Mouse (Mus musculus) left cerebral cortex, adult 9 months (tissue): ENCODE measurements around the gene Zfp398.

ENCODE experiments used
- DNase-seq, 2 experiments: peaks; one replicate each; pipeline ENCODE4 v3.0.0; 2022; ENCODE audit warnings: low spot score in 2 of 2

The Zfp398 gene

DNA sequence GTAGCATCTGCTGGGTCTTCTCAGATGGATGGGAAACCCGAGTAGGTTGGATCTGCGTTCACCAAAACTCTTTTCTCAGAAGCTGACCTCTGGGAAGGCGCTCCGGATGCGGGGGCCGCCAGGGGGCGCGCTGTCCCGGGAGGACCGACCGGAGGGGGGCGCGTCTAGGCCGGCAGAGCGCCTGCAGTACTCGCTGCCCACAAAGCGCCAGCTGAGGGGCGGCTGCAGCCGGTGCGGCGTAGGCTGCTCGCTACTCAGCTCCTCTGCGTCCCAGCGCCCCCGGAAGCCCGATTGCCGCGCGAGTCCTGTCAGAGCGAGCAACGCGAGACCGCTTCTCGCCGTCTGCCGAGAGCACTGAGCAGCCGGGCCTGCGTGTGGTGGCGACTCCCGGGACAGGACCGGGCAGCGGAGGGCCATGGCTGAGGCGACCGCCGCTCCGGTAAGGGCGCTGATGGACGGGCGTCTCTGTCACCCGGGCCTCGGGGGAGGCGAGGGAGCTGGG, at the start of gene Zfp398:
Zfp398 (plus strand) TSS at position 180 of the 502 bp plus-strand sequence.
- DNase-seq = peak; percentile 82 to 95

DNA sequence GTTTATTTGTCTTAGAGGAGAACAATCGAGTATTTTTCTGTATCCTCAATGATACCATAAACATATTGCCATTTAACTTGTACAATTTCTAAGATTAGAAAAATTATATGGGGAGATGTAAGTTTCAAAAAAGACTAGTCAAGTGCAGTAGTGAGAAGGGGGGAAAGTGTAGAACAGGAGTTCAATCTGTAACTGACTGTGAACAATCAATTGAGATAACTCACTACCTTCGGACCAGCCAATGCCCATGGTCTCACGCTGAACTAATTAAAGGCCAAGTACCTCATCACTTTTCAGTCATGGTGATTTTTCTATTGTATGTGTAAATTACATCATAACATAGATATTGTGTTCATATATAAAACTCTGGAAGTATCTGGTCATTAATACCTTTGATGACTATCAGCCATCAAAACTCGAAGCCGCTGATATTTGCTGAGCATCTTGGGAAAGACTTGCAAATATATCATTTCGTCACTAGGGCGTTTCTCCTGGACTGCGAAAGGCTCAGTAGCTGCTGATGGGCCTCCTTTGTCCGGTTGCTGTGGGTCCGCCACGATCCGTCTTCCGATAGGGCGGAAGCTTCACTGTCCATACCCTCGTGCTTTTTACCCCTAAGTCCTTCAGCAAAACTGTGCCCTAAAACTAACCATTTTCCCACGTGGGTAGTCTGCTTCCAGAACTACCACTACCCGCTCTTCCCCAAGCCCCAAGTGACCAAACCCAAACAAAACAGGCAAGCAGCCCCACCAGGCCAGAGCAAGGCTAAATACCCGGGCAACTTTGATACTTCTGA, 47.3 kb upstream of the Zfp398 start:
- peak; percentile 81 to 89 for DNase-seq

DNA sequence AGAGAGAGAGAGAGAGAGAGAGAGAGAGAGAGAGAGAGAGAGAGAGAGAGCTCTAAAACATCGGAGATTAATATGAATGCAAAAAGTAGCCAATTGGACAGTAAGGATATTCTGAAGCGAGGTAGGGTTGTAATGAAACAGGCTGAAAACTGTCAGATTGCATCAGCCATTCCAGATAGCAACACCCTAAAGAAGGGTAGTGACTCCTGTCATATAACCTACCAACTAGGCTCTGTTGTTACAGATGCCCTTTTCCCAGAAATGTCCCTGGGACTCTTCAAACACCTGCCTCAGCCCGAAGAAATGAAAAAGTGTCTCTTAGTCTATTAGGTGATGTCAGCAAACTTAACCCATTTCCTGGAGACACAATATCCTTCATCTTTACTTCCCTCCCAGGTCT, 46.6 kb upstream of the Zfp398 start:
- no peak for DNase-seq

DNA sequence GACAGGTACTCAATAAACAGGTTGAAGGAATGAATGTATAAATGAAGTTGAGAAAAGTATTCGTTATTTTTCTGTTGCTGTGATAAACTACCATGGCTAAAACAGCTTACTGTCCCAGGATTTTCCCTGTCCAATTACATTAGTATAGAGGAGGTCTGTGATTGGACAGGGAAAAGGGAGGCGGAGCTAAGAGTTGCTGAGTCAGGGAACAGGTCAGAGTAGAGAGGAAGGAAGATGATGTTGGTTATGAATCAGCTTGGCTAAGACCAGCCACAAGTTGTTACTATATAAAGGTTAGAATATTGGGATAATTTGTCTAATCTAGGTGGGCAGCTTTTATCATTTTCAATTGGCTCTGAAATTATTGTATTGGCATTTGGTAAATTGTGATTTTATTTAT, 44.7 kb upstream of the Zfp398 start:
- no peak for DNase-seq

DNA sequence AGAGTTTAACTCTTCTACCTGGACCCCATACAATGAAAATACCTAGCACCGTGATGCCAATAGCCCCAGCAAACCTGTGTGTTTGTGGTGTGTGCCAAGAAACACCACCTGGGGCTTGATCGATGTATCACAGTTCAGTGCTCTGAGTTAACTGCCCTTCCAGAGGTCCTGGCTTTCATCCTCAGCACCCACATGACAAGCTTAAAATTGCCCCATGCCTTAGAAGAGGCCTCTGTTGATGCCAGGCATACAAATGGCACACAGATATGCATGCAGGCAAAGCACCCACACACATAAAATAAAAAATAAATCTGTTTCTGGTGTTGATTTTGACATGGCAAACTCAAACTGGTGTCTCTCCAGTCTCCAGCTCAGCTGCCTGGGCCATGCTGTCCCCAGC, 42.9 kb upstream of the Zfp398 start:
- DNase-seq = no peak

DNA sequence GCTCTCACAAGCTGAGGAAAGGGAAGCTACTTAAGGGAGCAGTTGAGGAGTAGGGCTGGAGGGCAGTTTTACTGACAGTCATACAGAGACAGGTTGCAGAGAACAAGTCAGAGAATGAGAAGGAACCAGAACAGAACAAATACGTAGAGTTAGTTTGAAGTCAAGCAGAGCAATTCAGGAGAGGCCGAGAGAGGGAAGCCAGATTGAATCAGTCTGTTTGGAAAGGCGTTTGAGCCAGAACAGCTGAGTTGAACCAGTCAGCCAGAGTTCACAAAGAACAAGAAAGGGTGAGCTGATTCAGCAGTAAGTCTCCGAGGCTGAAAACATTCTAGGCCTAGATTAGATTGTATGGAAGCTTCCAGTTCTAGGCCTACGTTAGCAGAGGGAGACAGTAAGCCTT, 42.2 kb upstream of the Zfp398 start:
- no peak for DNase-seq

DNA sequence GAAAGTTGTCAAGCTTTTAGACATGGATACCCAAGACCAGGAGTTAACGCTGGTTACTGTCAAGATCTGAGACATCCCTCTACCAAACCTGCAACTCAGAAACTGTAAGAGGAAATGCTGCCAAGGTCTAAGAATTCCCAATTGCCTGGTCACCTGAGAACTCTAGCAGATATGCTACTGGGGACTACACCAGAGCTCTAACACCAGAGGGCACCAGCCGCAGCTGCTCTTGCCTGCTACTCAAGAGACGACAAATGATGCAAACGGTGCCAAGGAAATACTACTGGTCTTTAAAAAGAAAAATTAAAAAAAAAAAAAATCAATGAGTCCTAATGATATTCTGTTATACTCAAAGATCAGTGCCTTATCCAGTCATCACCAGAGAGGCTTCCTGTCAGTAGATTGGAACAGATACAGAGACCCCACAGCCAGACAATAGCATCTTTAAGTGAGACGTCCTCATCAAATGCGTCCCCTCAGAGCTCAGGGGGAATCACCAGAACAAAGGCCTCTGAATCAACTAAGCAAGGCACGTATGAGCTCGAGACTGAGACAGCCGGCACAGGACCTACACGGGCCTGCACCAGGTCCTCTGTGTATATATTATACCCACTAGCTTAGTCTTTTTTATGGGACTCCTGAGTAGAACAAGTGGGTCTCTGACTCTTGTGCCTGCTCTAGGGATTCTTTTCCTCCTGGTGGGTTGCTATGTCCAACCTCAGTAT, 41.2 kb upstream of the Zfp398 start:
- DNase-seq = no peak

DNA sequence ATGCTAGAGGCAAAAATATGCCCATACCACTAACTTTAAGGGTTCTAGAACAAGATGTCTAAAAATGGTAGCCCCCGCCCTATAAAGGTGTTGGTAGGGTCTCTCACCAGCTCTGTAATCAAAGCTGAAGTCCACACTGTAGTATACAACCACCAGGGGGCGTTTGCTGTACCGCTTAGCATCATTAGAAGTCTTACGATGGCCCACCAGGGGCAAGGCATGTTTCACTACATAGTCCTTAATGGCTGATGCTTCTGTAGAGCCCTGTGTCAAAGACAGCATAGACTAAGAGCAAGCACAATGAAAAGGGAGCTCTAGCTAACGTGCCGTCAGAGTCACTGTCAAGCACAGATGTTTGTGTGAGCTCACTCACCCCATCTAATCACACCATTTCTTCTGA, 36.4 kb upstream of the Zfp398 start:
- no peak for DNase-seq

DNA sequence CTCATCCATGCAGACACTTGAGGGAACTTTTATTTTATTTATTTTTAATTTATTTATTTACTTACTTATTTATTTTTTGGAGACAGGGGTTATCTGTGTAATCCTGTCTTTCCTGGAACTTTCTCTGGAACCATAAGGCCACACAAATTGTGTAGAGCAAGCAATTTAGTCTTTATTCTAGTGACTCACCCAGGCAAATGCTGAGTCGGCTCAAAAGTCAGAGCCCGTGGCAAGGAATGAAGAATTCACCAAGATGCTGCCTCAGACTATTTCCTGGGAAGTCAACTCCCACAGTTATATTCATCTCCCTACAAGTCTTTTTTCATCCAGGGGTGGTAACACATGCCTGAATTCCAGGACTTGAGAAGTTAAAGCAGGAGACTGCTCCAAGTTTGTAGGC, 29.9 kb upstream of the Zfp398 start:
- no peak for DNase-seq

DNA sequence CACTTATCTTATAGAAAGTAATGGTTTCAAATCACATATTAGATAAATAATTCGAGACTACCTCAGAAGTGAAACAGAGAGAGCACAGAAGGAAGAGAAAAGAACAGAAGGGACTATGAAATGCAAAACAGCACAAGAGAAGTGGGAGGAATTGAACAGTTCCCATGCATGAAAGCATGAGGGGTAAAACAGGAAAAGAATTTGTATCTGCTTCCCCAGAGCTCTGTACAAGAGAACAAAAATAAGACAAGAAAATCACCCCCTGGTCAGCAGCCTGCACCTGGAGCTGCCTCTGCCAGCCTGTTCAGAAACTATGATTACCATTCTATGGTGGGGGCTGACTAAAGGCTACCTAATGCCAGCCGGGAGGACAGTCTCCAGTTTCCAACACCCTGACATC, 28.0 kb upstream of the Zfp398 start:
- DNase-seq = no peak

DNA sequence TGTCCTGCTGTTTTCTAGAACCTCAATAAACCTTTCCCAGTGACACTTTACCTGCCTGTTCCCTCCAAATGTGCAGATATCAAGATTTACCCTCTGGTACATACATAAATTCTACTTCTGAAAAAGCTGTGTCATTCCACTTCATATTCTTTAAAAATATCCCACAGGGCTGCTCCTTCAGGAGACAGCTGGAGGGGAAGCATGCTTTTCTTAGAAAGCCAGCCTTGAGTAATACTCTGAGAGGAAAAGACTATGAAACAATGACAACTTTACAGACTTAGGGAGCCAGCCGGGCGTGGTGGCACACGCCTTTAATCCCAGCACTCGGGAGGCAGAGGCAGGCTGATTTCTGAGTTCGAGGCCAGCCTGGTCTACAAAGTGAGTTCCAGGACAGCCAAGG, 26.9 kb upstream of the Zfp398 start:
- DNase-seq = peak in 1 of 2 experiments; percentile 31

DNA sequence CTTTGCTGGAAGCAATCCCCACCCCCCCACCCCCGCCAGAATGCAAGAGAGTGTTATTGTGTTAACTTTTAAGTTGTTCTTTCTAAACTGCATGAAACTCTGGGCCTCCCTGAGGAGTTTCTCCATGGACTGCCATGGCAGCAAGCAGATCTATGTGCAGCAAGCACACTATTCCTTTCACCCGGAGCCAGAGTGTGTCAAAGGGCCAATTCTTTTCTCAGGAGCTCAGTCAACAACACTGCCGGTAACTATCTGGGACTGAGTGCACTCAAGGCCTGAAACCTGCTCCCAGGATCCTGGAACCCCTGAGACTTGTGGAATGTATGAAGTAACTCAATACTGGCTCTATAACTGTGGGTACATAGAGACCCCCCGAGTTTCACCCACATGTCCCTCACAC, 26.4 kb upstream of the Zfp398 start:
- DNase-seq = no peak

DNA sequence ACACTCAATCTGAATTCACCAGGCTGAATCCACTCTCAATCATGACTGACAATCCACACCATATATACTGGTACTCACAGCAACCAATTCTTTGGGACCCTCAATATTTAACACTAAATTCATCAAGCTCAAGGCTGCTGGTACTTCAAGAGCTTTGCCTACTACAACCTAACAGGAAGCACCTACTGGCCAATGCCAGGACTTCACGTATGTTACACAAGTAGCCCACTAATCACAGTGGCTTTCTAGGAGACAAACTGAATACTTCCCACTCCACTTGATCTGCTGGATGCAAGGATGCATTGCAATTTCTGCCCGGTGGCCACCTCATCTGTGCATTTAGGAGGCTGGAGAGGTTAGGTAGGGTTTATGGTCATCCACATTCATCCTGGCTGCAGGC, 25.3 kb upstream of the Zfp398 start:
- DNase-seq = no peak

DNA sequence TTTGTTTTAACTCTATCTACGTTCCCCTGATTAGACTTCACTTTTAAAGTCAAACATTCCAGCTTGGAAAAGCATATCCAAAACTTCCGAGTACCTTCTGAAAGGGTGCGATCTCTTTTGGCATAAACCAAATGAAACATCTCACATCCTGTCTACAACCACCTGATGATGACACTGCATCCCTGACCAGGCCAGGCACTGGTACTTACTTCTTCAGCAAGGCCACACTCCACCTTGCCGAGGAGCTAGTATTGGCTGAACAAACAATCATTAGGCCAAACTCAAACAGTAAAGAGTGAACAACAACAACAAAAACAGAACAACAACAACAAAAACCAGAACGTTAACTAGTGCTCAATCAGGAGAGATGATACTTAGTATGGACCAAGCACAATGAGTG, 24.1 kb upstream of the Zfp398 start:
- DNase-seq = no peak

DNA sequence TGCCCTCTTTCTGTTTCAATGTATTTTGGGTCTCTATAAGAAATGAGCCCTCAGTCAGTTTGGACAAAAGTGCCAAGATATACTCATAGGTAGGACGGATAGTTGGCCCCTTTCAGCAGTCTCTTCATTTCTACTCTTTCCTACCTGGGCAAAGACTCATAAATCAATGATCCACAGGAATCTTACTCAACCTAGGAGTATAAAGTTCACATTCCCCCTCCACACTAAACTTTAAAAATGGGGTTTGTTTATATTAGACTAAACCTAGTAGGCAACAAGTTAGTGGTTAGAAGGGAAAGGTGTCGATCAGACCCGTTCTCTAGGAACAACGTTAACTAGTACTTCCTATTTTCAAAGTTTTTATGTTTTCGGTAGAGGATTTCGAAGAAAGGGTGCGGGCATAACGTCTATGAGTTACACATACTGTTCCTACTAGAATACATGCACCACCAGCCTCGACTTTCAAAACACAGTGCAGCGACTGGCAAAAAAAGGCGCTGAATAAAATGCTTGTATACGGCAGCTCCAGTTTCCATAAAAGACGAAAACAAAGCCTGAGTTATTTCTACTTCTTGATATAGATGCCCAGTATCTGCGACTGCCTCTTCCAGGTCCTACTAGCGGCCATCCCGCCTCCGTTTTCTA, 23.1 kb upstream of the Zfp398 start:
- no peak for DNase-seq

DNA sequence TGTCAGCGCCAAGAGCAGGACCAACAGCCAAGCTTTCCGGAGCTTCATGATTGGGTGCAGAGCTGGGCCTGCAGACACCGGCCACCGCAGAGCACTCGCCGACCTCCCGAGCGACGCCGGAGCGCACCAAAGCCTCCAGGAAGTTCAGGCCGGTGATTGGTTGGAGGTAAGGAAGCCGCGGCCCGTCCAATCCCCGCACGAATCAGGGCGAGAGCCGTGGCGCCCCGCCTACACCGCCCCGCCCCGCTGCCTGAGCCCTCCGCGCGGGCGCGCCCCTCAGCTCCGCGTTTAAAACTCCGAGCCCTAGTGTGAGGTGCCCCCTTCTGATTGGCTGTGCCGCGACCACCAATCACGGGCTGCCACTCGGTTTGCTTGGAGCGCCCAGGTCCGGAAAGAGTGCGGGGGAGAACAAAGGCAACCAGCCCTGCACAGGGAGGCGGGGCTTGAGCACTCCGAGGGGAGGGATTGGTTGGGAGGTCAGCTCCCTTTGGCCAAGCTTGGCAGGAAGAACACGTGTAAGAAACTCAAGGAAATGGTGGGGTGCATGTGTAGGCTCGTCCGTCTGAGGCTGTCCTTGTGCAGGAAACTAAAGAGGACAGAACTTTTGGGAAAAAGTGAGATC, 22.1 kb upstream of the Zfp398 start, which contains the start of gene Pdia4:
Pdia4 (minus strand) TSS at position 174 of the 622 bp plus-strand sequence.
- DNase-seq = peak; percentile 96 to 98

DNA sequence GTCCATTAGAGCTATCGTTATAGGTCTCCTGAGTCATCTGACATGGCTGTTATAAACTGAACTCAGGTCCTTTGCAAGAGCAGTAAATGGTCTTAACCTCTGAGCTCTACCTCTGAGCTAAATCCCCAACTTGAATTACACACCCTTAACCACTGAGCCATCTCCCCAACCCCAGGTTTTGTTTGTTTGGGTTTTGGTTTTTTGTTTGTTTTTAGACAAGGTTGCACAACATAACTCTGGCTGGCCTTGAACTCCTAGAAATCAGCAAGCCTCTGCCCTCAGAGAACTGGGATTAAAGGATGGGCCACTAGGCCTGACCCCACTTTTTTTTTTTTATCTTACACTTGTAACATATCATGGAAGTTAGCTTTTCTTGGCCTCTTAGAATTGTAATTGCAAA, 19.3 kb upstream of the Zfp398 start:
- DNase-seq = no peak

DNA sequence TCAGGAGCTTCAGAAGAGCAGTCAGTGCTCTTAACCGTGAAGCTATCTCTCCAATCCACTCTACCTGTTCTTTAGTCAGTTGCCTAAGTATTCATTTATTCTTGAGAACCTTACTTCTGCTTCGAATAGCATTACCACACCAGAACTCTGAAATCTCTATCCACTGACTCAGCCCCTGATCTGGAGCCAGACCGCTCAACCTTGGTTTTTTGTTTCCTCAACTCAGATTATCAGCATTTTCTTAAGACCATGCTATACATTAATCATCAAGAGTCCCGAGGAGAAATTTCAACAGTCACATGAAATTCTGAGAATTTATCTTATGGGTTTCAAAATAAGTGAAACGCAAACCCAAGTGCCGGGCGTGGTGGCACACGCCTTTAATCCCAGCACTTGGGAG, 16.7 kb upstream of the Zfp398 start:
- DNase-seq = no peak

DNA sequence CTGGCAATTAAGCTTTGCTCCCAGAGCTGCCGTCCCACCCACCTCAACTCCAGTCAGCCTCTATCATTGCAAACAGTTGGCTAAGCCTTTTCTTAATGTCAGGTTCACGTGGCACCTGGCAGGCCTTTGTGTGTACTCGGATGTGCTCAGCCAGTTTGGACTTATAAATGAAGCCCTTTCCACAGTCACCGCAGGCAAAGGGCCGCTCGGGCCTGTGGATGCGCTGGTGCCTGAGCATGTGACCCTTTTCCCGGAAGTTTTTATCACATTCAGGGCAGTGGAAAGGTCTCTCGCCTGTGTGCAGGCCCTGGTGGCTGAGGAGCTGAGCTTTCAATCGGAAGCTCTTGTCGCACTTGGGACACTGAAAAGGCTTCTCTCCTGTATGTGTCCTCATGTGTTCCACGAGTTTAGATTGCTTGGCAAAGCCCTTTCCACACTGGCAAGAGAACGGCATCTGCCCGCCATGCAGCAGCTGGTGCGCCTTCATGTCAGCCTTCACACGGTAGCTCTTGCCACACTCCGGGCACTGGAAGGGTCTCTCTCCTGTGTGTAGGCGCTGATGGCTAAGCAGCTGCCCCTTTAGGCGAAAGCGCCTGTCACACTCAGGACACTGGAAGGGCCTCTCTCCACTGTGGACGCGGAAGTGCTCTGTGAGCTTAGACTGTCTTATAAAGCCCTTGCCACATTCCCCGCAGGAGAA, 15.7 kb upstream of the Zfp398 start:
- no peak for DNase-seq

DNA sequence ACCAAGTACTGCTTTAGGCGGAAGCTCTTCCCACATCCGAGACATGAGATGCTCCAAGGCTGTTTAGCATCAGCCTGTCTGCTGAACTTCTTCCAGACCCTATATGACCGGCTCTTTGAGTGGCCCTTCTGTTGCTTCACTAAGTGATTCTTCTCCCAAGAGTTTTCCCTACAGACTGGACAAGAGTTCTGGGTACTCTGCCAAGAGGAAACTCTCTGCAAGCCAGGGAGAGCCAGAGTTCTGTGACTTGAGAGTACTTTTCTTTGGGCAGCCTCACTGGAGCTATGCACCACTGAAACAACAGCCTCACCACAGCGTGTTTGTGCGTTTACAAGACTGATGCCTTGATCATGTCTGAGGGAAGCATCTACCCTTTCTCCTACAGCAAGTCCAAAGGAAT, 14.2 kb upstream of the Zfp398 start:
- no peak for DNase-seq

DNA sequence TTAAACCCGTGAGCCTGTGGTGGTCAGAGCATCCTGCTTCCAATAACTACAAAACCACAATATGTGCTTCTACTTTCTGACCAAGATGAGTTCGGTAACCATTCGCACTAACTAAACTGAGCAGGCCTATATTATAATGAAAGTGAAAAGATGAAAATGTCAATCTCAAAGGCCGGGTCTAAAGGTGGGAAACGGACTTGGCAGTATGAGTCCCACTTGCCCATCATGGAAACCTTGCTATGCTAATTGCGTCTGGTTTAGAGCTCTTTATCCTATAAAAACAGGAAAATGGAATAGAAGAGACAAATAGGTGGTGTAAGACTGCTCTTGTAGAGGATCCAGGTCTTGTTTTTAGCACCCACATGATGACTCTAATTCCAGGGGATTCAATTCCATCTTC, 13.7 kb upstream of the Zfp398 start:
- no peak for DNase-seq

DNA sequence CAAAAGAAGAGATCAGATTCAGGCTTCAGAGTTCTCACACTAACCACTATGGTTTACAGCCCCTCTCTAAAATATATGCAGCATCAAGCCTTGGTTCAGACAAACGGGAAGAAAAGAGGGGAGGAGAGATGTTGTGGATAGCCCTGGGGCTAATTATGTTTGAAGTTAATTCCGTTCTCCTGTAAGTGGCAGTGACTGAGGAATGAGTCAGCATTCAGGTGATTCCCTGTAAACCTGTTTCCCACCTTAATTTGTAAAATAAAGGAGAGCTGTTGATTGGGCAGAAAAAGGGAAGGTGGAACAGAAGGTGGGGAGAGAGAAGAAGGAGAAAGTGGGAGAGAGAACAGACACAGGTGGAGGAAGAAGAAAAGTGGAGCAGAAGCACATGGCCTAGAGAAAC, 11.2 kb upstream of the Zfp398 start:
- DNase-seq = no peak
